Mouse (Mus musculus) forebrain, postnatal 0 days (tissue): ENCODE measurements around the gene Uckl1. TPM values are rescaled to one million over a fixed set of nuclear protein-coding genes. Genes with fewer than 3 reads are reported as not detected.
A peak's percentile ranks its signal among the peaks of the same experiment; 100 is the strongest.

Experiments
- ATAC-seq: fragments of 200-750 bp; cut with Nextera tagmentation; 2 replicates; pipeline ENCODE4 v1.8.0; 2017; ENCODE audit warnings: mild to moderate bottlenecking, moderate library complexity
- DNase-seq: peaks from one replicate; pipeline ENCODE4 v3.0.0-alpha.2; 2015
- H3K27ac ChIP-seq: fragments of 300-500 bp; sonication (generic); 2 replicates; pipeline ENCODE4 v1.5.1; 2014; ENCODE audit warnings: low read depth, mild to moderate bottlenecking, antibody characterized with exemption, low read length, moderate library complexity, mixed read lengths
- H3K27me3 ChIP-seq: fragments of 300-500 bp; sonication (generic); 2 replicates; pipeline ENCODE4 v1.6.1; 2014; ENCODE audit warnings: mild to moderate bottlenecking, low read length, mixed read lengths; ENCODE audit not compliant: insufficient read depth
- H3K36me3 ChIP-seq: fragments of 300-500 bp; sonication (generic); 2 replicates; pipeline ENCODE4 v1.6.1; 2014; ENCODE audit warnings: mild to moderate bottlenecking, moderate library complexity; ENCODE audit not compliant: insufficient read depth
- H3K4me1 ChIP-seq: fragments of 300-500 bp; sonication (generic); 2 replicates; pipeline ENCODE4 v1.6.1; 2014; ENCODE audit warnings: antibody characterized with exemption; ENCODE audit not compliant: insufficient read depth
- H3K4me2 ChIP-seq: fragments of 300-500 bp; sonication (generic); 2 replicates; pipeline ENCODE4 v1.6.1; 2014; ENCODE audit warnings: low read depth, mild to moderate bottlenecking, moderate library complexity
- H3K4me3 ChIP-seq: fragments of 300-500 bp; sonication (generic); 2 replicates; pipeline ENCODE4 v1.5.1; 2014; ENCODE audit warnings: low read depth, low read length, mixed read lengths
- H3K9ac ChIP-seq: fragments of 300-500 bp; sonication (generic); 2 replicates; pipeline ENCODE4 v1.6.1; 2014; ENCODE audit warnings: mild to moderate bottlenecking
- H3K9me3 ChIP-seq: fragments of 300-500 bp; sonication (generic); 2 replicates; pipeline ENCODE4 v1.6.1; 2016; ENCODE audit warnings: low read length
- CTCF ChIP-seq: sonication (generic); IDR thresholded peaks from 2 replicates; pipeline ENCODE4 v1.5.1; 2016; ENCODE audit warnings: antibody characterized with exemption, control low read depth, low read depth
- WGBS: fragments of 180-500 bp; shearing (Covaris S2); extraction: QIAGEN DNeasy Blood & Tissue Kit; methylation state at CpG from one replicate; pipeline ENCODE4 v1.1.7; 2014; 5-methylcytosine and 5-hydroxymethylcytosine counted together
- polyA plus RNA-seq: library from polyadenylated mRNA; unstranded; fragments of >200 nt; fragmentation: Nextera tagmentation; extraction: Ambion mirVana; gene quantifications from 2 replicates; pipeline ENCODE4 v1.2.1, GENCODE M21; 2015
- total RNA-seq: library from RNA; depleted of rRNA; stranded (reverse); fragments of >200 nt; gene quantifications from 2 replicates; pipeline ENCODE4 v1.2.3, GENCODE M21; 2014

Uckl1 gene
- total and polyA plus RNA-seq, 2 experiments from 2014 or later: 42.7 to 55.8 TPM

GRCm38 (mm10) chr2:181571941-181572670, 12.6 kb downstream of the Uckl1 start:
- TF ChIP-seq CTCF: no peak
- H3K27me3 ChIP-seq: no peaks in the 10 kb centered on the region
- no peak for DNase-seq
- no peak for ATAC-seq
- H3K27ac ChIP-seq: no peak overlapping the region
- no peak overlapping the region for H3K9ac ChIP-seq
- H3K4me2 ChIP-seq: no peak overlapping the region
- 91% methylated on average over 11 of the region's 11 CpGs for WGBS
- 0 out of 2 replicates have a peak, but pooled peaks cover 3% of the 10 kb centered on the region for H3K36me3 ChIP-seq
- no peaks in the 10 kb centered on the region for H3K4me1 ChIP-seq
- no peaks in the 10 kb centered on the region for H3K9me3 ChIP-seq
- H3K4me3 ChIP-seq: no peak overlapping the region

DNA sequence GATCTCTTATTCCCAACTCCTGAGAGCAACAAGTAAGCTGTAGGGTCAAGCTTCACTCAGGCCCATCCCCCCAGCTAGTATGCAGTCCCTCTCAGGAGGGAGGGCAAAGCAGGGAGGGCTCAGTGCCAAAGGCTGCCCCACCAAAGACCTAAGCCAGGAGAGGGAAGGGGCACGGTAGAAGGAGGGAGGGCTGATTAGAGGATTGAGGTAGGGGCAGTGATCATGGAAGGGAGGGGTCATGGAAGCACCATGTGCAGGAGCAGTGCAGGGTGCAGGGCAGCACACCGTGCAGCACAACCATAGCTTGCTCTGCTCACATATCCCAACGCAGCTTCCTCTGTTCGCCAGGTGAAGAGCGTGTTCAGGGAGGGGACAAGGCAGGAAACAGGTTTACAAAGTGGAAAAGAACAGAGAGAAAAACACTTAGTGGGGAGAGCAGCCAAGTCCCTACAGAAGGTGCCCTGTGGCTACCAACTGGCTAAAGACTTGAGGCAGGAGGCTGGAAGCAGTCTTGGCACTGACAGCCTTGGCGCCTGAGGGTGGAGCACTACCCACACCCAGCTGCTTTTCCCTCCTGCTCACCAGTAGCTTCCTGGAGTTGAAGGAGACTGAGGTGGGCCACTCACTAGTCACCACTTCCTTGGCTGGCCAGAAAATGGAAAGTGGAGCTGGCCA, 13.6 kb downstream of the Uckl1 start:
- no peak overlapping the region for H3K4me2 ChIP-seq
- no peak overlapping the region for H3K9ac ChIP-seq
- no peaks in the 10 kb centered on the region for H3K9me3 ChIP-seq
- no peak for ATAC-seq
- 0 out of 2 replicates have a peak, but pooled peaks cover 3% of the 10 kb centered on the region for H3K36me3 ChIP-seq
- H3K27me3 ChIP-seq: no peaks in the 10 kb centered on the region
- H3K4me3 ChIP-seq: no peak overlapping the region
- H3K4me1 ChIP-seq: no peaks in the 10 kb centered on the region
- no peak for TF ChIP-seq CTCF
- H3K27ac ChIP-seq: no peak overlapping the region
- WGBS: 73% methylated on average over 6 of the region's 6 CpGs
- DNase-seq: no peak

DNA sequence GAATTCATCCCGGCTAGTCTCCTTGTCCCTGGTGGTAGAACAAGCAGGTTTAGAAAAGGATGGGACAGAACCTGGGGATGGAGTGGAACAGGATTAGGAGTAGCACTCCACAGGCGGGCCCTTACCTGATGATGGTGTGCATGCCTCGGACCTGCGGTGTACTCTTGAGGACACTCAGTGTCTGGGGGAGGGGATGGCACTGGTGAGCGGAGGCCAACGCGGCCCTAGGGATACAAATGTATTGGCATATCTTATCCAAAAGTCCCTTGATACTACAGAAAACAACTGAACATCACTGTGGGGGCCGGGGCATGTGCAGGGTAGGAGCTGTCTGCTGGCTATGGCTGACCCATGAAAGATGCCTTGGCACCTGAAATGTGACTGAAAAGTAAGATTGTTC, 14.3 kb downstream of the Uckl1 start:
- Histone ChIP-seq H3K4me1 (no peaks in the 10 kb centered on the region), H3K27ac (no peak overlapping the region), H3K36me3 (0 out of 2 replicates have a peak, but pooled peaks cover 3% of the 10 kb centered on the region), H3K9me3 (no peaks in the 10 kb centered on the region), H3K4me3 (no peak overlapping the region), H3K4me2 (no peak overlapping the region), H3K9ac (no peak overlapping the region), H3K27me3 (no peaks in the 10 kb centered on the region)
- no peak for TF ChIP-seq CTCF
- DNase-seq: no peak
- 91% methylated on average over 8 of the region's 8 CpGs for WGBS
- no peak for ATAC-seq

DNA sequence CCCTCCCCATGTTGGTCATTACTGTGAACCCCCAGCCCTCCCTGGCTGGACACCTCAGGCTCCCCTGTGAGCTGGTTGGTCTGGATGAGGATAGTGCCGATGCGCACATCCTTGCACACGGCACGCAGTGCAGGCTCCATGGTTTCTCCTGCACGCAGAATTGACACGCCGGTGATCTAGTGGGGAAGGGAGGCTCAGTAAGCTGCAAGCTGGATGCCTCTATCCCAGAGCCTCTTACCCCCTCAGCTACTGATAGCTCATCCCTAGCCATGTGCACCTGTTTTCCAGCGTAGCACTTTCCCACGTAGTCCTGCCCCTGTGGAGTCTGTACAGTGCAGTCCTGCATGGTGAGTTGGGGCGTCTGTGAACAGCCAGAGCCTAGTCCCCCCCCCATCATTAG, 14.8 kb downstream of the Uckl1 start:
- H3K9me3 ChIP-seq: no peaks in the 10 kb centered on the region
- H3K4me3 ChIP-seq: no peak overlapping the region
- no peak for ATAC-seq
- 0 out of 2 replicates have a peak, but pooled peaks cover 3% of the 10 kb centered on the region for H3K36me3 ChIP-seq
- DNase-seq: no peak
- H3K9ac ChIP-seq: no peak overlapping the region
- no peak for TF ChIP-seq CTCF
- H3K27me3 ChIP-seq: no peaks in the 10 kb centered on the region
- no peaks in the 10 kb centered on the region for H3K4me1 ChIP-seq
- H3K4me2 ChIP-seq: no peak overlapping the region
- whole genome bisulfite sequencing: 91% methylated on average over 10 of the region's 10 CpGs
- H3K27ac ChIP-seq: no peak overlapping the region

DNA sequence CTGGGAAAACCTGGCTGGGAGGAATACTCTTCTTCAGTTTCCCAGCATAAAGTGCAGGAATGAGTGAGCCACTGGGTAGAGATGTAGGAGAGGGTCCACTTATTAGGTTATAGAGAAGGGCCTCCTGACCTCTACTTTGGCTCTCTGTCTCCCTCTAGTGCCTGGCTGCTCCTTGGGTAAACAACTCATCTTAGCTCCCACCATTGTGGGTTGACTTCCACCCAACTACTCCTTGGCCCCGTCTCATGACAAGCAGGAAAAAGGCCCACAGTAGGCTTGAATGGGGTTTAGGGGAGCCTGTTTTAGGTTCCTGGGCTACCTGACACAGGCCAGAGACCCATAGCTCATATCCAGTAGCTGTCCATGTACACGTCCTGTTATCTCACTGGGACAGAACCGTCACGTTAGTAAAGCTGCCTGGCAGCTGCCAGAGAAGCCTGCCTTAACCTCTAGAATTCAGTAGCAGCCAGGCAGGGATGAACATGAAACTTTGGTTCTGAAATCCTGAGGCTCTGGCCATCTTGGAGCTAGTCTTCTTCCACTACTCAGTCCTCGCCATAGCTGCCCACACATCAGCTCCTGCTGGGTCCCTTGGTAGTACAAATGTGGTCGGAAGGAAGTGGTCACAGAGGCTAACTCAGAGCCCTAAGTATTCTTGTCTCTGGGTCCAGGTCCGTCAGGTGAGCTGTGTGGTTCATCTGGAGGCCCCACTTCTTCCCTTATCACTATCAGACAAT, 16.3 kb downstream of the Uckl1 start:
- 0 out of 2 replicates have a peak, but pooled peaks cover 3% of the 10 kb centered on the region for H3K36me3 ChIP-seq
- no peaks in the 10 kb centered on the region for H3K9me3 ChIP-seq
- 83% methylated on average over 7 of the region's 7 CpGs for WGBS
- H3K4me2 ChIP-seq: no peak overlapping the region
- no peaks in the 10 kb centered on the region for H3K27me3 ChIP-seq
- TF ChIP-seq CTCF: peak; percentile 50
- H3K27ac ChIP-seq: no peak overlapping the region
- DNase-seq: no peak
- no peak overlapping the region for H3K4me3 ChIP-seq
- H3K4me1 ChIP-seq: no peaks in the 10 kb centered on the region
- no peak overlapping the region for H3K9ac ChIP-seq
- ATAC-seq: no peak

GRCm38 (mm10) chr2:181567338-181567737, 17.4 kb downstream of the Uckl1 start:
- Histone ChIP-seq H3K4me1 (no peaks in the 10 kb centered on the region), H3K36me3 (no peaks in the 10 kb centered on the region), H3K9ac (no peak overlapping the region), H3K27me3 (no peaks in the 10 kb centered on the region), H3K4me3 (no peak overlapping the region), H3K27ac (no peak overlapping the region), H3K9me3 (no peaks in the 10 kb centered on the region), H3K4me2 (no peak overlapping the region)
- ATAC-seq (no peak), DNase-seq (no peak)
- WGBS: 84% methylated on average over 3 of the region's 3 CpGs
- no peak for TF ChIP-seq CTCF

- TF ChIP-seq CTCF: no peak
- Histone ChIP-seq H3K4me1 (no peaks in the 10 kb centered on the region), H3K4me3 (no peak overlapping the region), H3K36me3 (peaks cover 47% of the 10 kb centered on the region), H3K9me3 (no peaks in the 10 kb centered on the region), H3K4me2 (no peak overlapping the region), H3K27me3 (no peaks in the 10 kb centered on the region), H3K27ac (no peak overlapping the region), H3K9ac (no peak overlapping the region)
- ATAC-seq (no peak), DNase-seq (no peak)
Observed at GRCm38 (mm10) chr2:181553772-181554171, 30.9 kb downstream of the Uckl1 start.
